Mouse (Mus musculus) hindbrain, embryonic 11.5 days (tissue): ENCODE data around the gene Cntln. TPM values are rescaled to one million over a fixed set of nuclear protein-coding genes. Genes with fewer than 3 reads are reported as not detected.
A peak's percentile ranks its signal among the peaks of the same experiment; 100 is the strongest.

Experiments
- ATAC-seq: fragments of 200-750 bp; cut with Nextera tagmentation; 2 replicates; pipeline ENCODE4 v1.8.0; 2017; ENCODE audit warnings: mild to moderate bottlenecking, moderate TSS enrichment, moderate library complexity; ENCODE audit not compliant: low FRiP score
- DNase-seq: peaks from one replicate; pipeline ENCODE4 v3.0.0-alpha.2; 2015; ENCODE audit warnings: low spot score
- H3K27ac ChIP-seq: fragments of 300-500 bp; sonication (generic); 2 replicates; pipeline ENCODE4 v1.5.1; 2014; ENCODE audit warnings: mild to moderate bottlenecking, low read depth, low read length
- H3K27me3 ChIP-seq: fragments of 300-500 bp; sonication (generic); 2 replicates; pipeline ENCODE4 v1.6.1; 2014; ENCODE audit warnings: mild to moderate bottlenecking, low read length, moderate library complexity, mixed read lengths; ENCODE audit not compliant: control insufficient read depth, insufficient read depth
- H3K36me3 ChIP-seq: fragments of 300-500 bp; sonication (generic); 2 replicates; pipeline ENCODE4 v1.6.1; 2014; ENCODE audit warnings: mild to moderate bottlenecking, low read length, moderate library complexity, mixed read lengths; ENCODE audit not compliant: control insufficient read depth, insufficient read depth
- H3K4me1 ChIP-seq: fragments of 300-500 bp; sonication (generic); replicated peaks from 2 replicates; pipeline ENCODE4 v1.6.1; 2014; ENCODE audit warnings: low read length, mixed read lengths; ENCODE audit not compliant: control insufficient read depth, insufficient read depth
- H3K4me2 ChIP-seq: fragments of 300-500 bp; sonication (generic); replicated peaks from 2 replicates; pipeline ENCODE4 v1.6.1; 2014; ENCODE audit warnings: mild to moderate bottlenecking, low read depth, low read length
- H3K4me3 ChIP-seq: fragments of 300-500 bp; sonication (generic); 2 replicates; pipeline ENCODE4 v1.5.1; 2014; ENCODE audit warnings: low read depth, low read length
- H3K9ac ChIP-seq: fragments of 300-500 bp; sonication (generic); 2 replicates; pipeline ENCODE4 v1.6.1; 2014; ENCODE audit warnings: low read depth, low read length
- H3K9me3 ChIP-seq: fragments of 300-500 bp; sonication (generic); 2 replicates; pipeline ENCODE4 v1.6.1; 2016; ENCODE audit warnings: low read length; ENCODE audit not compliant: control insufficient read depth
- WGBS: fragments of 180-500 bp; shearing (Covaris S2); extraction: QIAGEN DNeasy Blood & Tissue Kit; methylation state at CpG from one replicate; pipeline ENCODE4 v1.1.7; 2014; 5-methylcytosine and 5-hydroxymethylcytosine counted together
- polyA plus RNA-seq: library from polyadenylated mRNA; unstranded; fragments of >200 nt; fragmentation: Nextera tagmentation; extraction: Ambion mirVana; gene quantifications from 2 replicates; pipeline ENCODE4 v1.2.1, GENCODE M21; 2014

The Cntln gene
- polyA plus RNA-seq, 1 experiment from 2014 or later = 11.4 TPM

- ATAC-seq = no peak
- Histone ChIP-seq H3K27me3 (no peaks in the 10 kb centered on the region), H3K27ac (no peak overlapping the region), H3K36me3 (no peaks in the 10 kb centered on the region), H3K4me1 (no peaks in the 10 kb centered on the region), H3K9me3 (no peaks in the 10 kb centered on the region), H3K4me3 (no peak overlapping the region), H3K4me2 (no peak overlapping the region), H3K9ac (no peak overlapping the region)
- no peak for DNase-seq
- WGBS = 82% methylated on average over 1 of the region's 1 CpGs
These were observed 34.3 kb downstream of the Cntln start for GRCm38 (mm10) chr4:84918393-84918792.

- H3K27me3 ChIP-seq = no peaks in the 10 kb centered on the region
- no peaks in the 10 kb centered on the region for H3K4me1 ChIP-seq
- ATAC-seq = no peak
- H3K4me2 ChIP-seq = no peak overlapping the region
- H3K9ac ChIP-seq = no peak overlapping the region
- no peak overlapping the region for H3K27ac ChIP-seq
- no peak overlapping the region for H3K4me3 ChIP-seq
- no peaks in the 10 kb centered on the region; the same call in 1 of the 2 replicates for H3K9me3 ChIP-seq
- 92% methylated on average over 6 of the region's 6 CpGs for WGBS
- no peaks in the 10 kb centered on the region for H3K36me3 ChIP-seq
- no peak for DNase-seq
These were observed 50.3 kb downstream of the Cntln start for GRCm38 (mm10) chr4:84934342-84934929.

GRCm38 (mm10) chr4:84942059-84942458 is 58.0 kb downstream of the Cntln start:
- Histone ChIP-seq H3K9ac (no peak overlapping the region), H3K9me3 (no peaks in the 10 kb centered on the region), H3K27ac (no peak overlapping the region), H3K4me2 (no peak overlapping the region), H3K4me1 (no peaks in the 10 kb centered on the region), H3K27me3 (no peaks in the 10 kb centered on the region), H3K36me3 (no peaks in the 10 kb centered on the region), H3K4me3 (no peak overlapping the region)
- no peak for ATAC-seq
- WGBS = 58% methylated on average over 2 of the region's 2 CpGs
- peak; percentile 12 for DNase-seq

GRCm38 (mm10) chr4:84942651-84943050 is 58.5 kb downstream of the Cntln start:
- Histone ChIP-seq H3K4me2 (no peak overlapping the region), H3K9ac (no peak overlapping the region), H3K4me3 (no peak overlapping the region), H3K9me3 (no peaks in the 10 kb centered on the region), H3K27ac (no peak overlapping the region), H3K27me3 (no peaks in the 10 kb centered on the region), H3K4me1 (no peaks in the 10 kb centered on the region), H3K36me3 (no peaks in the 10 kb centered on the region)
- DNase-seq = no peak
- ATAC-seq = no peak
- WGBS = 71% methylated on average over 2 of the region's 2 CpGs

GRCm38 (mm10) chr4:84944100-84944499 is 60.0 kb downstream of the Cntln start:
- Histone ChIP-seq H3K36me3 (no peaks in the 10 kb centered on the region), H3K9ac (no peak overlapping the region), H3K4me2 (no peak overlapping the region), H3K9me3 (no peaks in the 10 kb centered on the region), H3K4me1 (no peaks in the 10 kb centered on the region), H3K27me3 (no peaks in the 10 kb centered on the region), H3K4me3 (no peak overlapping the region), H3K27ac (no peak overlapping the region)
- DNase-seq (no peak), ATAC-seq (no peak)
- 81% methylated on average over 4 of the region's 4 CpGs for WGBS

- no peak for ATAC-seq
These were observed 62.3 kb downstream of the Cntln start for GRCm38 (mm10) chr4:84946450-84946849.

GRCm38 (mm10) chr4:84976875-84977646 is 93.0 kb downstream of the Cntln start:
- Histone ChIP-seq H3K9me3 (no peaks in the 10 kb centered on the region), H3K9ac (no peak overlapping the region), H3K27ac (no peak overlapping the region), H3K4me2 (no peak overlapping the region), H3K4me1 (no peaks in the 10 kb centered on the region), H3K36me3 (no peaks in the 10 kb centered on the region), H3K4me3 (no peak overlapping the region), H3K27me3 (no peaks in the 10 kb centered on the region)
- WGBS = 85% methylated on average over 7 of the region's 7 CpGs
- no peak for DNase-seq
- no peak for ATAC-seq

More at GRCm38 (mm10) chr4:84946450-84946849, 62.3 kb downstream of the Cntln start:
- Histone ChIP-seq H3K9ac (no peak overlapping the region), H3K4me3 (no peak overlapping the region), H3K4me1 (no peaks in the 10 kb centered on the region), H3K36me3 (no peaks in the 10 kb centered on the region), H3K27ac (no peak overlapping the region), H3K4me2 (no peak overlapping the region), H3K27me3 (no peaks in the 10 kb centered on the region), H3K9me3 (no peaks in the 10 kb centered on the region)
- 95% methylated on average over 3 of the region's 3 CpGs for WGBS
- DNase-seq = no peak

- no peak overlapping the region for H3K27ac ChIP-seq
- H3K9me3 ChIP-seq = no peaks in the 10 kb centered on the region
- WGBS = 69% methylated on average over 10 of the region's 10 CpGs
- DNase-seq (no peak), ATAC-seq (no peak)
- H3K36me3 ChIP-seq = no peaks in the 10 kb centered on the region
- H3K4me2 ChIP-seq = no peak overlapping the region
- H3K9ac ChIP-seq = no peak overlapping the region
- H3K27me3 ChIP-seq = no peaks in the 10 kb centered on the region
- no peak overlapping the region for H3K4me3 ChIP-seq
- H3K4me1 ChIP-seq = no peaks in the 10 kb centered on the region
These were observed 111.6 kb downstream of the Cntln start for GRCm38 (mm10) chr4:84995520-84996348.
